Mouse (Mus musculus) inflammation-experienced regulatory T-cells, adult 16 weeks (primary cell): ENCODE measurements around the gene Cbr3. TPM values are rescaled to one million over a fixed set of nuclear protein-coding genes. Genes with fewer than 3 reads are reported as not detected.

Source experiments
- polyA plus RNA-seq: library from polyadenylated mRNA; unstranded; fragments of 100-300 nt; shearing (Covaris generic); gene quantifications from one replicate; pipeline ENCODE4 v1.2.1, GENCODE M21; 2017

Cbr3 gene
- not detected for polyA plus RNA-seq

GRCm38 (mm10) chr16:93682689-93683507 lies at the start of gene Cbr3:
Gene Cbr3 (plus strand): TSS chr16:93683215.

DNA sequence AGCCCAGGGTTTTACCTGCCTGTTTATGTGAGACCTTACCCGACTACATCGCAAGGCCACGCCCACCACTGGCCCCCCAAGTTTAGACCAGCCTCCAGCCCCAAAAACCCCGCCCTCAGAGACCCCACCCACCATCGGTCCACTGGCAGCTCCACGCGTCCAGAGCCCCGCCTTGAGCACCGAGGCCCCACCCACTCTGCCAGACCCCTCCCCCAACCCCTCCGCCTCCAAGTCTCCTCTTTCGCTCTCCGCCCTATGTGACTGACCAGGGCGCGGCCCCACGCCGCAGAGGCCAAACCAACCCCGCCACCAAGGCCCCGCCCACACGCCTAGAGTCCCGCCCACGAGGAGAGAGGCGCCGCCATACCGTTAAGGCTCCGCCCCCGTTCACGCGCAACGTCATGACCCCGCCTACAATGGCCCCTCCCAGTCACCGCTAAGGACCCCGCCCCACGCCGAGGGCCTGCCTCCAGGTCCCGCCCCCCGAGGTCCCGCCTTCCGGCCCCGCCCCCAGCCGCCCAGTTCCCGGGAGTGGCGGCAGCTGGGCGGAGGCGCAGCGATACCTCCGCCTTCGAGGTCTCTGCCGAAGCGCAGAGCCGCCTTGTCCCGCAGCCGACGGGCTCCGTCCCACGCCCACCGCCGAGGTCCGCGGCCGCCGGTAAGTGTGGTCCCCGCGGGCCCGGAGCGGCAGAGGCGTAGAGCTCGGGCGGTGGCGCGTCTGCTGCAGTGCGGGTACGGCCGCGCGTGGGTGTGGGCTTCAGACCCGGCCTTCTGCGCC lies 28.6 kb downstream of the Cbr3 start, which contains the start of gene Dop1b:
Gene Dop1b, plus strand, starts transcription at position 494 of the 778 bp plus-strand sequence.

Other genes starting within 250 kb of the Cbr3 start
- gene Setd4, start 79.2 kb upstream of the Cbr3 start, polyA plus RNA-seq: 39.0 TPM
- 75.8 TPM for gene Cbr1, start 77.4 kb upstream of the Cbr3 start, polyA plus RNA-seq
- not detected for gene Gm5678, start 55.1 kb upstream of the Cbr3 start, polyA plus RNA-seq
- 43.6 TPM for gene Dop1b, start 28.7 kb downstream of the Cbr3 start, polyA plus RNA-seq
- gene Morc3, start 148.9 kb downstream of the Cbr3 start, polyA plus RNA-seq: 112 TPM
- 27.1 TPM for gene Chaf1b, start 200.7 kb downstream of the Cbr3 start, polyA plus RNA-seq